Comparison of ENCODE assay signal across 17 mouse cellular contexts in genomic region chr3:51913498-51913897, GRCm38 (mm10).
"Had no signal": no experiment of that assay in that cellular context is flagged by ENCODE, and none has a peak within 500 bp of the region (broad histone marks: within the 10 kb centered on the region; RNA-seq: fewer than 3 reads in every experiment).

No protein-coding gene starts in this region.

- H3K4me3 ChIP-seq: megakaryocyte, embryonic 14.5 days; midbrain, embryonic 10.5 days; midbrain, embryonic 12.5 days; myocyte; neural tube, embryonic 13.5 days; neural tube, embryonic 15.5 days had no signal

- H3K9me3 ChIP-seq: megakaryocyte, embryonic 14.5 days; midbrain, embryonic 10.5 days; midbrain, embryonic 12.5 days; neural tube, embryonic 13.5 days; neural tube, embryonic 15.5 days had no signal

- H3K4me2 ChIP-seq: lung, embryonic 14.5 days; midbrain, embryonic 12.5 days; neural tube, embryonic 13.5 days; neural tube, embryonic 15.5 days had no signal

- ATAC-seq: midbrain, embryonic 16.5 days had no signal

- H3K27ac ChIP-seq: macrophage; midbrain, embryonic 10.5 days; midbrain, embryonic 12.5 days; neural tube, embryonic 13.5 days; neural tube, embryonic 15.5 days had no signal

- H3K27me3 ChIP-seq: megakaryocyte, embryonic 14.5 days; neural tube, embryonic 13.5 days; neural tube, embryonic 15.5 days had no signal

- H3K9ac ChIP-seq: lung, embryonic 14.5 days; midbrain, embryonic 12.5 days; neural tube, embryonic 13.5 days; neural tube, embryonic 15.5 days had no signal

- DNase-seq: lung, adult 18-20 months; lung, embryonic 14.5 days; lung, postnatal 14 days; lung, postnatal 36 days; midbrain, embryonic 14.5 days; right cerebral cortex, postnatal 14 days; thymus, adult 18-20 months; thymus, postnatal 14 days; thymus, postnatal 36 days had no signal

- H3K36me3 ChIP-seq: midbrain, embryonic 10.5 days; midbrain, embryonic 12.5 days; neural tube, embryonic 13.5 days; neural tube, embryonic 15.5 days had no signal
